ENCODE assay signal across 16 mouse cellular contexts in genomic region chr1:23575515-23575914, GRCm38 (mm10).
A peak's percentile ranks its signal among the peaks of the same experiment; 100 is the strongest.
DNase-seq lines count a peak whose midpoint lies in the region; ATAC-seq lines count a peak whose summit lies in the region.
"Had no signal": no experiment of that assay in that cellular context is flagged by ENCODE, and none has a peak within 500 bp of the region (broad histone marks: within the 10 kb centered on the region; RNA-seq: fewer than 3 reads in every experiment).

No protein-coding gene starts in this region.

- ATAC-seq in forebrain, embryonic 12.5 days (ENCODE audit: low FRiP score) = peak; percentile 55; the same call in 1 of the 2 replicates
- no peak; the same call in 1 of the 2 replicates for ATAC-seq in forebrain, embryonic 14.5 days
- ATAC-seq in forebrain, embryonic 15.5 days (replicated peaks) = peak; percentile 51; the same call in 1 of the 2 replicates
- peak; percentile 36 for ATAC-seq in forebrain, embryonic 16.5 days

- H3K9me3 ChIP-seq in forebrain, embryonic 12.5 days = no peaks in the 10 kb centered on the region
- H3K9me3 ChIP-seq in forebrain, embryonic 14.5 days (replicated peaks; ENCODE audit: control insufficient read depth, low read length) = no peaks in the 10 kb centered on the region
- H3K9me3 ChIP-seq in forebrain, embryonic 15.5 days = no peaks in the 10 kb centered on the region
- no peaks in the 10 kb centered on the region for H3K9me3 ChIP-seq in forebrain, embryonic 16.5 days (ENCODE audit: control insufficient read depth, low read length)
- H3K9me3 ChIP-seq: embryonic facial prominence, embryonic 13.5 days; embryonic facial prominence, embryonic 15.5 days had no signal

- no peak overlapping the region for H3K9ac ChIP-seq in forebrain, embryonic 12.5 days
- H3K9ac ChIP-seq in forebrain, embryonic 14.5 days (ENCODE audit: low read length) = no peak overlapping the region
- no peak overlapping the region for H3K9ac ChIP-seq in forebrain, embryonic 15.5 days (replicated peaks)
- no peak overlapping the region for H3K9ac ChIP-seq in forebrain, embryonic 16.5 days (replicated peaks; ENCODE audit: low read depth, low read length)
- H3K9ac ChIP-seq: embryonic facial prominence, embryonic 13.5 days; embryonic facial prominence, embryonic 15.5 days had no signal

- no peak overlapping the region for H3K4me3 ChIP-seq in forebrain, embryonic 12.5 days (replicated peaks)
- H3K4me3 ChIP-seq in forebrain, embryonic 14.5 days (ENCODE audit: low read depth, low read length) = no peak overlapping the region
- no peak overlapping the region for H3K4me3 ChIP-seq in forebrain, embryonic 15.5 days
- no peak overlapping the region for H3K4me3 ChIP-seq in forebrain, embryonic 16.5 days (replicated peaks; ENCODE audit: low read length)
- H3K4me3 ChIP-seq: embryonic facial prominence, embryonic 13.5 days; embryonic facial prominence, embryonic 15.5 days; erythroblast, embryonic 14.5 days had no signal

- no peaks in the 10 kb centered on the region for H3K36me3 ChIP-seq in forebrain, embryonic 12.5 days (replicated peaks)
- H3K36me3 ChIP-seq in forebrain, embryonic 14.5 days (ENCODE audit: control insufficient read depth, insufficient read depth, low read length) = no peaks in the 10 kb centered on the region
- H3K36me3 ChIP-seq in forebrain, embryonic 15.5 days = no peaks in the 10 kb centered on the region
- H3K36me3 ChIP-seq in forebrain, embryonic 16.5 days (ENCODE audit: control insufficient read depth, insufficient read depth) = no peaks in the 10 kb centered on the region
- H3K36me3 ChIP-seq: embryonic facial prominence, embryonic 13.5 days; embryonic facial prominence, embryonic 15.5 days had no signal

- H3K27me3 ChIP-seq in forebrain, embryonic 12.5 days = no peaks in the 10 kb centered on the region
- no peaks in the 10 kb centered on the region for H3K27me3 ChIP-seq in forebrain, embryonic 14.5 days (replicated peaks; ENCODE audit: control insufficient read depth, insufficient read depth, low read length)
- H3K27me3 ChIP-seq in forebrain, embryonic 15.5 days = no peaks in the 10 kb centered on the region
- no peaks in the 10 kb centered on the region for H3K27me3 ChIP-seq in forebrain, embryonic 16.5 days (replicated peaks; ENCODE audit: control insufficient read depth, insufficient read depth, low read length)
- H3K27me3 ChIP-seq: embryonic facial prominence, embryonic 13.5 days; embryonic facial prominence, embryonic 15.5 days had no signal

- DNase-seq in forebrain, embryonic 14.5 days (ENCODE audit: low spot score) = no peak
- DNase-seq in ovary, postnatal 36 days (ENCODE audit: low spot score) = no peak
- DNase-seq: adrenal gland, adult 2 months; adrenal gland, postnatal 10 days; adrenal gland, postnatal 25 days; cerebellum, adult 11 months; cerebellum, adult 18-20 months; cerebellum, adult 8-10 months; cerebellum, postnatal 36 days; embryo, embryonic 11 days had no signal

- 78% methylated on average over 2 of the region's 2 CpGs for WGBS in forebrain, embryonic 12.5 days
- 72% methylated on average over 2 of the region's 2 CpGs for WGBS in forebrain, embryonic 14.5 days
- 76% methylated on average over 2 of the region's 2 CpGs for WGBS in forebrain, embryonic 15.5 days
- WGBS in forebrain, embryonic 16.5 days = 67% methylated on average over 2 of the region's 2 CpGs

- H3K4me2 ChIP-seq in forebrain, embryonic 12.5 days = no peak overlapping the region
- no peak overlapping the region for H3K4me2 ChIP-seq in forebrain, embryonic 14.5 days (ENCODE audit: low read length)
- no peak overlapping the region for H3K4me2 ChIP-seq in forebrain, embryonic 15.5 days (replicated peaks)
- no peak overlapping the region for H3K4me2 ChIP-seq in forebrain, embryonic 16.5 days (ENCODE audit: low read length)
- H3K4me2 ChIP-seq: embryonic facial prominence, embryonic 13.5 days; embryonic facial prominence, embryonic 15.5 days had no signal

- no peaks in the 10 kb centered on the region for H3K4me1 ChIP-seq in forebrain, embryonic 12.5 days
- no peaks in the 10 kb centered on the region; the same call in 1 of the 2 replicates for H3K4me1 ChIP-seq in forebrain, embryonic 14.5 days (ENCODE audit: control insufficient read depth, insufficient read depth, low read length)
- peaks cover 17% of the 10 kb centered on the region for H3K4me1 ChIP-seq in forebrain, embryonic 15.5 days
- peaks cover 11% of the 10 kb centered on the region; the same call in 1 of the 2 replicates for H3K4me1 ChIP-seq in forebrain, embryonic 16.5 days (replicated peaks; ENCODE audit: control insufficient read depth, insufficient read depth, low read length)
- H3K4me1 ChIP-seq: embryonic facial prominence, embryonic 13.5 days; embryonic facial prominence, embryonic 15.5 days had no signal

- no peak overlapping the region for H3K27ac ChIP-seq in forebrain, embryonic 12.5 days
- H3K27ac ChIP-seq in forebrain, embryonic 14.5 days (ENCODE audit: low read depth, low read length) = no peak overlapping the region
- peak overlapping the region; percentile 56 for H3K27ac ChIP-seq in forebrain, embryonic 15.5 days (replicated peaks)
- H3K27ac ChIP-seq in forebrain, embryonic 16.5 days (ENCODE audit: low read length) = no peak overlapping the region
- H3K27ac ChIP-seq: embryonic facial prominence, embryonic 13.5 days; embryonic facial prominence, embryonic 15.5 days had no signal
